Mouse (Mus musculus) lung, postnatal 0 days (tissue): ENCODE results near the gene B630019K06Rik.

ENCODE experiments used
- CTCF ChIP-seq: IDR thresholded peaks from 2 replicates; pipeline ENCODE4 v1.5.1; 2016; ENCODE audit warnings: antibody characterized with exemption, mild to moderate bottlenecking
- EP300 ChIP-seq: IDR thresholded peaks from 2 replicates; pipeline ENCODE4 v1.6.1; 2016; ENCODE audit warnings: antibody characterized with exemption, mild to moderate bottlenecking, control low read depth

DNA sequence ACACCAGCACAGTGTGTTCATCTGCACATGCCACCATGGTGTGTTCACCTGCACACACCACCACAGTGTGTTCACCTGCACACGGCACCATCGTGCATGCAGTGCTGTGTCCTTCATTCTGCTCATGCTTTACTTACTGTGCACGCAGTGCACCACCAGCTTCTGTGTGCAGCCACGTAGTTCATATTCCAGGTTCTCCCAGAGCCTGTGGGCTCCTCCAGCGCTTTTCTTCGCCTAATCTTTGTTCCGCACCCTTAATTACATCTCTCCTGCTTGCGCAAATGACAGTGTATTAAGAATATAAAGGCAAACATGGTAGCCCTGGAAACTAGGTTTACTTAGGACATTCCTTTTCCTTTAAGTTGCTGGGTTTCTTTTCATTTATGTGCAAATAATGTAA lies 51.9 kb downstream of the B630019K06Rik start:
- TF ChIP-seq EP300 (no peak), CTCF (no peak)
